Mouse (Mus musculus): ENCODE data around the gene Stkld1.

DNA sequence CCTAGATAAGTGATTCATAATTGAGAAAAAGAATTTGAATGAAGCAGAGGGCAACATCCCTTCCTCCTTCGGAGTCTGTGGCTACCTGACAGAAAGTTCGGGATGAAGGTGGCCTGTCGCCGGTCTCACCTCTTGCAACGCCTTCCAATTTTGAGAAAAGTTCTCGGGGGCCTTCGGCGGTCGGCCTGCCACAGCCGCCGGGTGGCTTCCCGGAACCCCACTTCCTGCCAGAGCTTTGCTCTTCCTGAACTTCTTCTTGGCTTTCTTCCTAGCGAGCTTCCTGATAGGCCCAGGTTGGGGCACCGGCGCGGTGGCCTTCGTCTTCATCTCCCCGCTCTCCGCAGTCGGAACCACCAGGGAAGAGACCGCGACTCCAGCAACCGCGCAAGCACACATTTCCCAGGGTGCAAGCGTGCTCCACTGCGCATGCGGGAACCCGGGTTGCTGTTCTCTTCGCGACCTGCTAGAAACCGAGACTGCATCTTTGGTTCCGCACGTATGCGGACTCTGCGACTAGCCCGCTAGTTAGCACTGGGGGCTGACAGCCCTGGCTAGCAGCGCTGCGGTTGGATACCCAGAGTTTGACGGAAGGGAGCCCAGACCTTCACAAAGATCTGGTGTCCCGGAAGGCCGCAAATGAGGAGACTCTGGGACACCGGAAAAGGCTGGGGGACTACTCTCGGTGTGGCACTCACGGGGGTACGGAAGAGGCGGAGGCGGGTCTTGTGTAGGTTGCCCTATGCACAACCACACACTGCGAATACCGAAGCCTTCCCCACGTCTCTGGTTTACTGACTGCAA lies 30.3 kb downstream of the Stkld1 start, which contains the start of gene Rexo4:
- TF ChIP-seq CTCF (IDR thresholded peaks at IDR 0.05; ENCODE audit: control insufficient read depth, insufficient read depth, insufficient read length) = no peak
- TF ChIP-seq MAX (IDR thresholded peaks at IDR 0.05) = peak; percentile 78
- no peak for TF ChIP-seq MYOG (IDR thresholded peaks at IDR 0.05; ENCODE audit: control insufficient read depth, extremely low read depth, insufficient read length)
- no peak for TF ChIP-seq FOSL1 (IDR thresholded peaks at IDR 0.05; ENCODE audit: insufficient read depth, low read length, poor library complexity, severe bottlenecking)
